Mouse (Mus musculus): ENCODE measurements around the gene Proser2. TPM values are rescaled to one million over a fixed set of nuclear protein-coding genes. Genes with fewer than 3 reads are reported as not detected.

Gene Proser2
- polyA plus RNA-seq (2016; fragmentation: Nextera tagmentation; extraction: Ambion mirVana): 4.2 and 5.1 TPM in 2 replicates

DNA sequence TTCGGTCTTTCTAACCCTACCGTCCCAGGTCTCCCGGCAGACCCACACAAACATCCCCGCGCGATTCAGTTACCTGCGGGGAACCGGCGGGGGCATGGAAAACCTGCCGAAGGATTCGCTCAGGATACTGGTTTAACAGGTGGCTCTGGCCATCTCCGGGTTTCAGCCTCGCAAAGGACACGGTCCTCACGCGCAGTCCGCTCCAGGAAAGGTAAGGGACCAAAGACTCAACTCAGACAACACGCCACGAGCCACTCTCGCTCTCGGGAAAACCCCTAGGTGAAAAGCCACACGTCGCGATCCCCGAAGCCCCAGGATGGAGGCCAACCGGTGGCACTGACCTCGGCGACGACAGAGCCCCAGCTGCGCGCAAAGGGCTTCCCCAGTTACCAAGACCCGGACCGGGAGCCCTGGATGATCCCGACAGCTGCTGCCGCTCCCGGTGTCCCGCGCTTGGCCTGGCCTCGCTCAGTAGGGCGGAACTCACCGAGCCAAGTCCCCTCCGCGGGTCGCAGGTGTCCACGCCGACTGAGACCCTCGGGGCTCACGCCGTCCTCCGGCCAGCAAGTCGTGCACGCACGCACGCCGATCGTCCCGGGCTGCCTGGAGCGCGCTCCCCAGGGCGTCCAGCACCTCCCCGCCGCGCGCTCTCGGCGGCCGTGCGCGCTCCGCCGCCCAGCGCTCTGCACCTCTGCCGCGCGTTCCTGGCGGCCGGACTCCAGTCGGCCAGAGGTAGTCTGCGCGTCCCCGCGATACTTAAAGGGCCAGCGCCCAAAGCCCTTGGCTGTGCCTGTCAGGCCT lies at the start of gene Proser2:
Gene Proser2 (minus strand): TSS at position 657 of the 801 bp plus-strand sequence.
- H3K4me1 ChIP-seq: peaks cover 9% of the 10 kb centered on the region
- H3K4me3 ChIP-seq: peak within 1 kb of the TSS; percentile 77
- H3K36me3 ChIP-seq: no peaks in the 10 kb centered on the region
- H3K9me3 ChIP-seq (replicated peaks): no peaks in the 10 kb centered on the region
- peaks cover 33% of the 10 kb centered on the region for H3K27me3 ChIP-seq (ENCODE audit: low read depth, poor library complexity, severe bottlenecking)
- DNase-seq (ENCODE audit: low spot score): peak; percentile 86
- under 1% methylated on average over 83 of the region's 83 CpGs for WGBS
- peak within 1 kb of the TSS; percentile 82 for H3K27ac ChIP-seq

DNA sequence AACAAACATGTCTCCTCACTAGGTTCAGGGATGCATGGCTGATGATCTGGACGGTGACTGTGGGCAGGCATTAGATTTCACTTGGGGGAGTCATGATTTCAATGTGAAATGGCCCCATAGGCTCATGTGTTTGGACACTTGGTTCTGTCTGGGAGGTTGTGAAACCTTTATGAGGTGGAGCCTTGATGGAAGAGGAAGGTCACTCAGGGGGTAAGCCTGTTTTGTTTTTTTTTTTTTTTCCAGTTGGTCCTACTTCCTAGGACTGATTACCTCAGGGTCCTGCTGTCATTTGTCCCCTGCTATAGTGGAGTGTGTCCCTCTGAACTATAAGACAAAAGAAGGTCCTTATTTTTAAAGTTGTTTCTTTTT lies 49.7 kb upstream of the Proser2 start:
- Histone ChIP-seq H3K4me1 (peaks cover 55% of the 10 kb centered on the region), H3K27me3 (ENCODE audit: low read depth, poor library complexity, severe bottlenecking) (peaks cover 16% of the 10 kb centered on the region), H3K36me3 (no peaks in the 10 kb centered on the region), H3K4me3 (no peak overlapping the region), H3K9me3 (replicated peaks) (0 out of 2 replicates have a peak, but pooled peaks cover 2% of the 10 kb centered on the region), H3K27ac (0 out of 2 replicates have a peak overlapping the region, but pooled peaks have one; percentile 54)
- WGBS: 26% methylated on average over 1 of the region's 1 CpGs
- no peak for DNase-seq (ENCODE audit: low spot score)

DNA sequence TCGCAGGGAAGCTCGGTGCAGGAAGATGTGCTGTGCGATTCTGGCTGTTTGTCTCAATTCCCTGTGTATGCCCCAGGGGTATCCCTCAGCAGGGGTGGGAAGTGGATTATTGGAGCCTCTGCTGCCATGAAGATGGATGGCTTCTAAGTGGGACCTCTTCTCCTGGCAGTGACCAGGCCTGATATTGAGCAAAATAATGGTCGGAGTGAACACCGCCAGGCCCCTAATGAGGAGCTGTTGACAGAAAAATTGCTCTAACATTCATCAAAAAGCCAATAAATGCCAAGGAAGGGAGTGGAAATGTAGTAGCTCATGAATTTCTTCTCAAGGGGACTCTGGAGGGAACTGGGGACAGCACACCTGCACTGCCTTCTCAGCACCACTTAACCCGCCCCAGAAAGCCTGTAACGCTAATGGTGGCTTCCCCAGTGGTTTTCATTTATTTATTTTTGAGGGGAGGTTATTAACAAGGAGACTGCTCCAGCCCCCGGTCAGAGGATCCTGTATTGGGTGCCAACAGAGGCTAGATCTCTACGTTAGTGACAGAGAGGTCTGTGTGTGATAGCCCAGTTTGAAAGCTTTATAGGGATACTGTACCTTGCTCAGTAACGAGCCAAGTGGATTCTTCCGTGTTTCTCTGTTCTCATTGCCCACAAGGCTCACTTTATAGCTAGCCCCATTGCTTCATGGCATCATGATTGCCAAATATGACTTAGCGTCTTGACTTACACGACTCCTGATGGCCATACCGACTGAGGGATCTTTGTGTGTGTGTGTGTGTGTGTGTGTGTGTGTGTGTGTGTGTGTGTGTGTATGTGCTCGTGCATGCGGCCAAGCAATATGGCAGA lies 49.1 kb upstream of the Proser2 start:
- peaks cover 16% of the 10 kb centered on the region for H3K27me3 ChIP-seq (ENCODE audit: low read depth, poor library complexity, severe bottlenecking)
- WGBS: 40% methylated on average over 16 of the region's 16 CpGs
- DNase-seq (ENCODE audit: low spot score): peak; percentile 73

DNA sequence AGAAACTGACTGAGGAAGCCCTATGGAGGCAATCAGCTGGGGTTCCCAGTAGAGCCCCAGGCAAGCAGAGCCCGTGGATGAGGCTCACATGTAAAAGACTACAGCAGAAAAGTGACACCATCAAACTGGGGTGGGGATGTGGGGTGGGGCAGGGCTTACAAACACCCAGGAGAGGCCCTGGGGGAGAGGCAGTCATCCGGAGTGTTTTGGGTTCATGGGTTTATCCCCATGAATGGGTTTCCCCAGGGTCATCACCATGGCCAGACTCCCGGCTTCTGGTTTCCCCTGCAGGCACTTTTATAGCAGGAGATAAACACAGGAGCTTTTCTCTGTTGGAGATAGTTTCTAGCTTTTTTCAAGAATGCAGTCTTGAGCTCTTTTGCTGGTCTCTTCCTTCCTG lies 43.0 kb upstream of the Proser2 start:
- Histone ChIP-seq H3K27ac (no peak overlapping the region), H3K4me1 (peaks cover 38% of the 10 kb centered on the region), H3K9me3 (replicated peaks) (no peaks in the 10 kb centered on the region), H3K36me3 (no peaks in the 10 kb centered on the region), H3K4me3 (no peak overlapping the region), H3K27me3 (ENCODE audit: low read depth, poor library complexity, severe bottlenecking) (peaks cover 20% of the 10 kb centered on the region)
- DNase-seq (ENCODE audit: low spot score): no peak
- 47% methylated on average over 3 of the region's 3 CpGs for WGBS

More for the DNA sequence above, 49.1 kb upstream of the Proser2 start:
- Histone ChIP-seq H3K9me3 (replicated peaks) (no peaks in the 10 kb centered on the region), H3K4me3 (no peak overlapping the region), H3K36me3 (no peaks in the 10 kb centered on the region), H3K27ac (peak overlapping the region; percentile 54; the same call in 1 of the 2 replicates), H3K4me1 (peaks cover 58% of the 10 kb centered on the region)

DNA sequence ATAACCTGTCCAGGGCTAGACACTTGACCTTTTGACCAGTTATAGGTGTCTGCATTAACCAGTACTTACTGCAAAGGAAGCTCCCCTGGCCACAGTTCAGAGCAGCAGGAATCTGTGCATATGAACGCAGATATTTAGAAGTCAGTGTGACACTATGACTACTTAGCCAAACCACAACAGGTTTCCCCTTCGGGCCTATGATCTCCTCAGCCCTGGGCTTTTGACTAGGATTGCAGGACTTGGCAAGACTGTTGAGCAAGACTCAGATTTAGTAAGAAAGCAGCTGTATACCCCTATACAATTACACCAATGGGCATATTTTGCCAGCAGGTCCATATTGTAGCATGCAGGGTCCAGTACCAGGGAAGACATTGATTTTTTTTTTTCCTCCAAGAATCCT lies 38.5 kb upstream of the Proser2 start:
- peaks cover 4% of the 10 kb centered on the region; the same call in 1 of the 2 replicates for H3K4me1 ChIP-seq
- WGBS: 86% methylated on average over 2 of the region's 2 CpGs
- peaks cover 5% of the 10 kb centered on the region; the same call in 1 of the 2 replicates for H3K27me3 ChIP-seq (ENCODE audit: low read depth, poor library complexity, severe bottlenecking)
- H3K4me3 ChIP-seq: no peak overlapping the region
- no peak for DNase-seq (ENCODE audit: low spot score)
- H3K36me3 ChIP-seq: no peaks in the 10 kb centered on the region
- no peaks in the 10 kb centered on the region for H3K9me3 ChIP-seq (replicated peaks)
- no peak overlapping the region for H3K27ac ChIP-seq

DNA sequence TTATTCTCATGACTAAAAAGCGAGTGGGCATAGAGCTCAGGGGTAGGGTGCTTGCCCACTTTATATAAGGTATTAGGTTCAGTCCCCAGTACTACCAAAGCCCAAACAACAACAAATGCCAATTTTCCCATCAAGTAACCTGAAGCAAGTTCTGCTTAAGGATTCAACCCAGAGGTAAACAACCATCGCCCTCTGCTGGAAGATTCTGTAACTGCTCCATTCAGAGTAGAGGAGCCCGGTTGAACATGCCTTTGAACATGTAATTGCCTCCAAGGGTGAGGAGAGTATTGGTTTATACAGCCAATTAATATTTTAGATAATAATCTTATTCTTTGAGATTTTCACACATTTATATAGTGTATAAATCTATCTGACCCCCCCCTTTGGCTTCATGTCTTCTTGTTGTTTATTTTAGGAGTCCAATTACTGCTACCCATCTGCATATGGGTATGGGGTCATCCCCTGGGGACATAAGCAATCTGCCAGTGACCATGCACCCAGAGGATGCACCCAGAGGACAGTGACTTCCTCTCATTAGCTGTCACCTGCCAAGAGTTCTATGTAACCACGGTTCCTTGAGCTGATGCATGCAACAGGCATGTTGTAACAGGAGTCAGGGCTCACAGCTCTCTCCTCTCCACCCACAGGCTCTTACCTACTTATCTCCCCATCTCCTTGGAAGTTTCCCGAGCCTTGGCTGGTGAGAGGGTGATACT lies 38.0 kb upstream of the Proser2 start:
- Histone ChIP-seq H3K4me1 (peaks cover 5% of the 10 kb centered on the region; the same call in 1 of the 2 replicates), H3K4me3 (no peak overlapping the region), H3K9me3 (replicated peaks) (no peaks in the 10 kb centered on the region), H3K36me3 (no peaks in the 10 kb centered on the region), H3K27me3 (ENCODE audit: low read depth, poor library complexity, severe bottlenecking) (peaks cover 4% of the 10 kb centered on the region; the same call in 1 of the 2 replicates), H3K27ac (no peak overlapping the region)
- WGBS: 25% methylated on average over 5 of the region's 5 CpGs
- peak; percentile 72 for DNase-seq (ENCODE audit: low spot score)

DNA sequence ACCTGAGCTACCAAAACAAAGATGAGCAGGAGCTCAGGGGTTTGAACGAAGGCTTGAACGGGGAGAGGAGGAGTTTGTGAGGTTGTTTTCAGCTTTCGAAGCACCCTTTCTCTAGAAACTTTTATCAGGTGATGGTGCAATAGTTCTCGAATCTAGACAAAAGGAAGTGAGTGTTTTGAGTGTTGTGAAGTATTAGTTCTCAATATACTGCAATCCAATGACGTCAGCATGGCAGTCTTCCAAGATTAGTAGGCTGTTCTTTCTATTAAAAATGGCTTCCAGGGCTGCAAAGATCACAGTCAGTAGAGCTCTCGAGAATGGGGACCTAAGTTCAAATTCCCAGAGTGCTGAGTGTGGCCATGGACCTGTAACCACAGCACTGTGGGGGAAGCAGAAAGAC lies 35.8 kb upstream of the Proser2 start:
- no peaks in the 10 kb centered on the region for H3K27me3 ChIP-seq (ENCODE audit: low read depth, poor library complexity, severe bottlenecking)
- no peaks in the 10 kb centered on the region for H3K36me3 ChIP-seq
- no peak overlapping the region for H3K27ac ChIP-seq
- H3K9me3 ChIP-seq (replicated peaks): no peaks in the 10 kb centered on the region
- 86% methylated on average over 6 of the region's 6 CpGs for WGBS
- peaks cover 23% of the 10 kb centered on the region for H3K4me1 ChIP-seq
- DNase-seq (ENCODE audit: low spot score): no peak
- H3K4me3 ChIP-seq: no peak overlapping the region

DNA sequence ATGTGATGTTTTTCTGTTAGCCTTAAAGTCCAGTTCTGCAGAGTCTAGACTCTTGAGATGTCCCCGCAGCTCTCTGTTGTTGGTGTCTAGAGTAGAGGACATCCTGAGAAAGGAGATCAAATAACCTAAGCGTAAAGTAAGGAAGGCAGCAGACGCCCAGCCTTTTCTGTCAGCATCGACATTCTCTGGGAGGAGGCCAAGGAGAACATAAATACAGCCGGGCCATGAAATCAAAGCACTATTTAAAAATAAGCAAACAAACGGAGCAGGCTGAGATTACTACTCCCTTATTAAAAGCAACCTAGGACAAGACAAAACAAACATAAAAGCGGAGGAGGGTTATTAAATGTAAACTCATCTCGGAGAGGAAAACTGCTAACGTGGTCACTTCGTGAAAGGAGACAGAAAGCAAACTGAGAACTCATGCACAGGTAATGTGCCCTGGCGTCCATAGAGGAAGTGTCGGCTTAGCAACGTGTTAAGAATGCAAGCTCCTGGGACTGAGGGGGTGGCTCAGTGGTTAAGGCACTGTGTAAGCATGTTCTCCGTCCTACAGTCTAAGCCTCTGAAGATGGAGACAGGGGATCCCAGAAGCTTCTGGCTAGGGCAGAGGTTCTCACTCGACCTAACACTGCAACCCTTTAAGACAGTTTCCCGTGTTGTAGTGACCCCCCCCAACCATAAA lies 34.7 kb upstream of the Proser2 start:
- H3K36me3 ChIP-seq: no peaks in the 10 kb centered on the region
- peaks cover 33% of the 10 kb centered on the region for H3K4me1 ChIP-seq
- 0 out of 2 replicates have a peak overlapping the region, but pooled peaks have one; percentile 34 for H3K27ac ChIP-seq
- no peak for DNase-seq (ENCODE audit: low spot score)
- H3K4me3 ChIP-seq: no peak overlapping the region
- H3K27me3 ChIP-seq (ENCODE audit: low read depth, poor library complexity, severe bottlenecking): no peaks in the 10 kb centered on the region
- H3K9me3 ChIP-seq (replicated peaks): no peaks in the 10 kb centered on the region
- 67% methylated on average over 16 of the region's 16 CpGs for WGBS

DNA sequence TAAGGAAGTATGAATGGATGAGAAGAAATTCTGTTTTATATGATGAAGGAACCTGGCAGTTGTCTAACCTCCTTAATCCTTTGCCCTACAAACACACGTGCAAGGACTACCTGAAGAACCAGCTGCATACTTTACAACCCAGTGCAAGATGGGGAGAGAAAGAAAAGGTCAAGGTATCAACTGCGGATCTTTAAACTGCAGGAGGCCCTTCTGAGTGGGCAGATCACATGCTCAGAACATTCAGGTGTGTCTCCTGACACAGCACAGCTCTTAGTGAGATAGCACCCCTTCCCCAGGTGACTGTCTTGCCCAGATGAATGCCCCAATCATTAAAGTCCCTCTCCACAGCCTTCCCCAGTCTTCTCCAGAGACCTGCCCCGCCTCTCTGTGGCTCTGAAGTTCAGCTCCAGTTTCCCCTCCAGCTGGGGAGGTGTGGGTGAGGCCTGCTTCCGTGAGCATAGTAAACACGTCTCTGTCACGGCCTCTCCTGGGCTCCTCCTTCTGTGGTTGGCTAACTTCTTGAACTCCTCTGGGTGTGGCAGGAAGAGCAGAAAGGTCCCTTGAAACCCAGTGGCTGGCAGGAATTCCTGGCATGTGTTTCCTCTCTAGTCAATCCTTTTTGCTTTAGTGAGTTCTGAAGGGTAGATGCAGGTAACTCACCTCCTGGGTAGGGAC lies 32.5 kb upstream of the Proser2 start:
- Histone ChIP-seq H3K27ac (no peak overlapping the region; the same call in 1 of the 2 replicates), H3K36me3 (no peaks in the 10 kb centered on the region), H3K27me3 (ENCODE audit: low read depth, poor library complexity, severe bottlenecking) (no peaks in the 10 kb centered on the region), H3K4me3 (no peak overlapping the region), H3K4me1 (peaks cover 39% of the 10 kb centered on the region), H3K9me3 (replicated peaks) (no peaks in the 10 kb centered on the region)
- 41% methylated on average over 6 of the region's 6 CpGs for WGBS
- no peak for DNase-seq (ENCODE audit: low spot score)

DNA sequence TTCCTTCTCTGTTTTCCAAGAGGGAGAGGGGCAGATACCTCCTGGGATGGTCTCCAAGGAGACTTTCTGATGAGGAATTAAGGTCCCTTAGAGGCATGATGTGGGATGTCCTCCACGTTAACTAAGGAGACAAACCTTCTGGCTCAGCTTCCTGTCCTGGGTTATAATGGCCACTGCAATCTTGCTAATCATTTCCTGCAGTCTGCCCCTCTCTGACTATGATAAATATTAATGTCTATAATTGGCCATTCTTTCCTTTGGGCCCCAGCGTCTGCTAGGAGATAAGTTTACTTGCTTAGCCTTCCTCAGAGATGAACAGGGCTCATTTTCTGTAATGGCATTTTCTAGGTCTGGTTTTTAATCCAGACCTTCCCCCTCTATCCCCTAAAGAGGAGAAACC lies 29.7 kb upstream of the Proser2 start:
- WGBS: 51% methylated on average over 2 of the region's 2 CpGs
- H3K9me3 ChIP-seq (replicated peaks): no peaks in the 10 kb centered on the region
- DNase-seq (ENCODE audit: low spot score): no peak

DNA sequence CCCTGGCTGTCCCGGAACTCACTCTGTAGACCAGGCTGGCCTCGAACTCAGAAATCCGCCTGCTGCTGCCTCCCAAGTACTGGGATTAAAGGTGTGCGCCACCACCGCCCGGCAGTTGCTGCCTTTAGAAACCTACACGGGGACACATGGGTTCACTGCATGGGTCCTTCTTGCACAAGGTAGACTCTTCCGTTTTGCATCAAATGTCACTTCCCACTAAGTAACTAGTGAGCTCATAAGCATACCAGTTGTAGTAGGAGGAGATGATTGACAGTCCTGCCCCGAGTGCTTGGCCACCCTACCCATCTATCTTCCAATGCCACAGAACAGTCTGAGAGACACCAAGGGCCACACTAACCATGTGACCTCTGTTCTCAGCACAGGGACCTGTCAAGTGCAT lies 29.2 kb upstream of the Proser2 start:
- peaks cover 39% of the 10 kb centered on the region for H3K4me1 ChIP-seq
- no peak overlapping the region for H3K4me3 ChIP-seq
- H3K27ac ChIP-seq: peak overlapping the region; percentile 5; the same call in 1 of the 2 replicates
- no peaks in the 10 kb centered on the region for H3K27me3 ChIP-seq (ENCODE audit: low read depth, poor library complexity, severe bottlenecking)
- 92% methylated on average over 9 of the region's 9 CpGs for WGBS
- H3K36me3 ChIP-seq: no peaks in the 10 kb centered on the region
- DNase-seq (ENCODE audit: low spot score): no peak
- H3K9me3 ChIP-seq (replicated peaks): no peaks in the 10 kb centered on the region

More for the DNA sequence above, 29.7 kb upstream of the Proser2 start:
- Histone ChIP-seq H3K36me3 (no peaks in the 10 kb centered on the region), H3K27ac (peak overlapping the region; percentile 5; the same call in 1 of the 2 replicates), H3K4me1 (peaks cover 39% of the 10 kb centered on the region), H3K4me3 (no peak overlapping the region), H3K27me3 (ENCODE audit: low read depth, poor library complexity, severe bottlenecking) (no peaks in the 10 kb centered on the region)
